ENCODE assay signal across 16 mouse cellular contexts in the genomic region with DNA sequence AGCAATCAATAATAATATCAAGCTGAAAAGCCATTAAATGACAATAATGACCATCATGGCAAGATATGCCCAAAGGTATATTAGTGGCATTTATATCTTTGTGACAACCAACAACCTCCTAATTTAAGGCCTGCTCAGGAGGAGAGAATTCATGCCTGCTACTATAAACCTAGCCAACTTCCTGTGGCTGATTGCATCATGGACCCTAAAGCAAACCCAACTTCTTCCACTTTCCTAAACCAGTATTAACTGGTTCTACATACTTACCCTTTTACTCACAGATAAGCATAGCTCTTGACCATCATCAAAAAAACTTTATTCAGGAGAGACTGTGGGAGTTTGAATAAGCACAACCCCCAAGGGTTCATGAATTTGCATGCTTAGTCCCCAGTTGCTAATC. TPM values are rescaled to one million over a fixed set of nuclear protein-coding genes. Genes with fewer than 3 reads are reported as not detected.
"Had no signal": no experiment of that assay in that cellular context is flagged by ENCODE, and none has a peak within 500 bp of the region (broad histone marks: within the 10 kb centered on the region; RNA-seq: fewer than 3 reads in every experiment).

No protein-coding gene starts in this region.

RNA-seq across cellular contexts. Expression of gene Gsdmc3, which starts 2.2 kb away (rescaled TPM):
- total RNA-seq: heart, postnatal 10 days; heart, postnatal 14 days; heart, postnatal 25 days; heart, postnatal 36 days; heart, postnatal 4 days; hematopoietic stem cell, adult 5-6 weeks; hindbrain, postnatal 0 days; layer of hippocampus, adult 18-20 months; layer of hippocampus, adult 2 months; layer of hippocampus, adult 8-10 months; layer of hippocampus, postnatal 10 days; layer of hippocampus, postnatal 14 days; layer of hippocampus, postnatal 25 days; layer of hippocampus, postnatal 36 days; left cerebral cortex, adult 18-20 months; left cerebral cortex, adult 2 months had no signal

RNA-seq across cellular contexts. Expression of gene Gsdmc2, which starts 31.2 kb away (rescaled TPM):
- total RNA-seq: heart, postnatal 10 days; heart, postnatal 14 days; heart, postnatal 25 days; heart, postnatal 36 days; heart, postnatal 4 days; hematopoietic stem cell, adult 5-6 weeks; hindbrain, postnatal 0 days; layer of hippocampus, adult 18-20 months; layer of hippocampus, adult 2 months; layer of hippocampus, adult 8-10 months; layer of hippocampus, postnatal 10 days; layer of hippocampus, postnatal 14 days; layer of hippocampus, postnatal 25 days; layer of hippocampus, postnatal 36 days; left cerebral cortex, adult 18-20 months; left cerebral cortex, adult 2 months had no signal

RNA-seq across cellular contexts. Expression of gene Gsdmc4, which starts 35.9 kb away (rescaled TPM):
- total RNA-seq: heart, postnatal 10 days; heart, postnatal 14 days; heart, postnatal 25 days; heart, postnatal 36 days; heart, postnatal 4 days; hematopoietic stem cell, adult 5-6 weeks; hindbrain, postnatal 0 days; layer of hippocampus, adult 18-20 months; layer of hippocampus, adult 2 months; layer of hippocampus, adult 8-10 months; layer of hippocampus, postnatal 10 days; layer of hippocampus, postnatal 14 days; layer of hippocampus, postnatal 25 days; layer of hippocampus, postnatal 36 days; left cerebral cortex, adult 18-20 months; left cerebral cortex, adult 2 months had no signal
